Mouse (Mus musculus) MEL (cell line): ENCODE measurements around the gene Cemip.

Experiments used
- CTCF ChIP-seq, 3 experiments: IDR thresholded peaks in 2 of 3; conservative IDR thresholded peaks in 1 of 3; 2 replicates each; pipeline ENCODE4 v1.5.1; 2011 to 2012; ENCODE audit warnings: low read length in 3 of 3, low read depth in 2 of 3, mild to moderate bottlenecking in 2 of 3, improper control_type of control experiment in 1 of 3, inconsistent platforms in 1 of 3, mixed read lengths in 1 of 3, moderate library complexity in 1 of 3; ENCODE audit not compliant: control insufficient read depth in 1 of 3, insufficient read depth in 1 of 3, poor library complexity in 1 of 3, severe bottlenecking in 1 of 3
- MEF2A ChIP-seq: IDR thresholded peaks from 2 replicates; pipeline ENCODE4 v1.6.1; 2014; ENCODE audit warnings: low read depth, mild to moderate bottlenecking, inconsistent platforms, low read length, improper control_type of control experiment; ENCODE audit not compliant: poor library complexity, insufficient replicate concordance, severe bottlenecking; ENCODE audit errors: extremely low read depth
- POLR2A ChIP-seq, 2 experiments: IDR thresholded peaks; 2 replicates each; pipeline ENCODE4 v1.6.1; 2011 to 2012; ENCODE audit warnings: low read length in 2 of 2, mild to moderate bottlenecking in 2 of 2, control low read depth in 1 of 2, improper control_type of control experiment in 1 of 2, low read depth in 1 of 2, moderate library complexity in 1 of 2; ENCODE audit not compliant: control insufficient read depth in 1 of 2, insufficient read depth in 1 of 2, poor library complexity in 1 of 2
- POLR2AphosphoS5 ChIP-seq: IDR thresholded peaks from 2 replicates; pipeline ENCODE4 v1.6.1; 2012; ENCODE audit warnings: low read depth, borderline replicate concordance, mild to moderate bottlenecking, inconsistent platforms, low read length, moderate library complexity, mixed read lengths

DNA sequence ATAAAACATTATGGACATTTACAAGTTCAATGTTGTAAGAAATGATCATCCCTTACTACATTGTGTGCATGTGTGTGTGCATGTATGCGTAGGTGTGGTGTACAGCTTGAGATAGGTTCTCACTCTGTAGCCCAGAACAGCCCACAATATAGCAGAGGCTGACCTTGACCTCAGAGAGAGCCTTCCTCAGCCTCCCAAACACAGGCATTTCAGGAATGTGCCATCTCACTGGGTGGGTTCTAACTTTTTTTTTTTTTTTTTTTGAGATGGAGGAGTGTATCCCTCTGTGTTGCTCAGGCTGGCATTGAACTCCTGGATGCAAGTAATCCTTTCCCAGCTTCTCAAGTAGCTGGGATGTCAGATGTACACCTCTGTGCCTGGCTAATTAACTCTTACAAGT lies 92.0 kb downstream of the Cemip start:
- TF ChIP-seq POLR2A (IDR thresholded peaks at IDR 0.05; ENCODE audit: control insufficient read depth in 1 of 2, insufficient read depth in 1 of 2, low read depth in 1 of 2, low read length in 2 of 2, poor library complexity in 1 of 2) = no peak
- TF ChIP-seq POLR2AphosphoS5 = no peak
- TF ChIP-seq CTCF (IDR thresholded peaks at IDR 0.05 in 2 of 3, conservative IDR thresholded peaks at IDR 0.05 in 1 of 3; ENCODE audit: control insufficient read depth in 1 of 3, insufficient read depth in 1 of 3, low read depth in 2 of 3, low read length in 3 of 3, poor library complexity in 1 of 3, severe bottlenecking in 1 of 3) = no peak
- TF ChIP-seq MEF2A = no peak
